Mouse (Mus musculus): ENCODE results near the gene Sobp.

GRCm38 (mm10) chr10:42978346-42978745 is 196.0 kb downstream of the Sobp start:
- TF ChIP-seq CTCF (IDR thresholded peaks at IDR 0.05; ENCODE audit: control insufficient read depth, insufficient read depth, insufficient replicate concordance, low read depth, low read length) (no peak), POLR2A (IDR thresholded peaks at IDR 0.05; ENCODE audit: control insufficient read depth, low read depth, low read length) (no peak)

All from testis, adult 2 months (tissue).